Mouse (Mus musculus) heart, adult 2 months (tissue): ENCODE measurements at regions not wholly inside any gene's neighbourhood (a gene's known extent, or its start where the extent isn't known, plus 50 kb on each side); places are given as distances from the start of the nearest gene placed in this dataset.

Experiments used
- CTCF ChIP-seq: fragments of 200-600 bp; IDR thresholded peaks from 2 replicates; pipeline ENCODE4 v1.8.1; 2022; ENCODE audit warnings: antibody characterized with exemption, mild to moderate bottlenecking, moderate library complexity
- EP300 ChIP-seq: fragments of 200-500 bp; IDR thresholded peaks from 2 replicates; pipeline ENCODE4 v1.6.1; 2011; ENCODE audit warnings: low read depth, low read length, control low read depth; ENCODE audit not compliant: insufficient read depth
- POLR2A ChIP-seq: fragments of 200-500 bp; IDR thresholded peaks from 2 replicates; pipeline ENCODE4 v1.6.1; 2011; ENCODE audit warnings: mild to moderate bottlenecking, low read depth, low read length, control low read depth; ENCODE audit not compliant: insufficient read depth

DNA sequence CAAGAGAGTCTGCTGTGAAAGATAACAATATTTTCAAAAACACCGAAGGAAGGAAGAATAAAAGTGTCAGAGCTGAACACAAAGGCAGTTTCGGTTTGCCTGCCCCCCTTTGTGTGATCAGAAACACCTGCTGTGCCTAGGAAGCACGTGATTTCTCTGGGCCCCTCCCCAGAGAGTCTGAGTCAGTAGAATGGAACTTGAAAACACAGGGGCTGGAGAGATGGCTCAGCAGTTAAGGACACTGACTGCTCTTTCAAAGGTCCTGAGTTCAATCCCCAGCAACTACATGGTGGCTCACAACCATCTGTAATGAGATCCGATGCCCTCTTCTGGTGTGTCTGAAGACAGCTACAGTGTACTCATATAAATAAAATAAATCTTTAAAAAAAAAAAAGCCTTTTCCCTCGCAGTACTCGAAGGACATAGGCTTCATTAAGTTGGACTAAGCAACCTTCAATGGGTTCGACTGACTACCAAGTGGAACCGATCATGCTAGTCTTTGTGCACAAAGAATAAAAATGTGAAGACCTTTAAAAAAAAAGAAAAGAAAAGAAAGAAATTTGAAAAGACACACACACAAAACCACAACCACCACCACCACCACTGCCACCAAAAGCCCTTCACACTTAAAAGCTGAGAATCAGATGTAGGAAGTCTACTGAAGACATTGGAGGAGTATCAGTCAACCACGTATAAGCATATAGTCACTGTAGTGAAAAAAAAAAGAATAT is 61.8 kb upstream of the Slc1a1 start:
- no peak for TF ChIP-seq CTCF
- TF ChIP-seq POLR2A = no peak
- no peak for TF ChIP-seq EP300
